Mouse (Mus musculus): ENCODE data around the gene Cd81.

- TF ChIP-seq CTCF (IDR thresholded peaks at IDR 0.05; ENCODE audit: control insufficient read depth, insufficient read depth, insufficient replicate concordance, low read depth, low read length) (no peak), POLR2A (IDR thresholded peaks at IDR 0.05; ENCODE audit: control insufficient read depth, low read depth, low read length) (no peak)
These were observed 42.5 kb upstream of the Cd81 start for GRCm38 (mm10) chr7:143009996-143010395.

Data from testis, adult 2 months (tissue).